Mouse (Mus musculus) hindbrain, embryonic 12.5 days (tissue): ENCODE measurements around the gene Hspg2. TPM values are rescaled to one million over a fixed set of nuclear protein-coding genes. Genes with fewer than 3 reads are reported as not detected.

ENCODE experiments used
- ATAC-seq: fragments of 200-750 bp; cut with Nextera tagmentation; 2 replicates; pipeline ENCODE4 v1.8.0; 2017; ENCODE audit warnings: moderate TSS enrichment; ENCODE audit not compliant: low FRiP score
- H3K27ac ChIP-seq: fragments of 300-500 bp; sonication (generic); 2 replicates; pipeline ENCODE4 v1.5.1; 2016; ENCODE audit warnings: mild to moderate bottlenecking
- H3K27me3 ChIP-seq: fragments of 300-500 bp; sonication (generic); 2 replicates; pipeline ENCODE4 v1.6.1; 2016; ENCODE audit warnings: mild to moderate bottlenecking
- H3K36me3 ChIP-seq: fragments of 300-500 bp; sonication (generic); 2 replicates; pipeline ENCODE4 v1.6.1; 2016; ENCODE audit warnings: mild to moderate bottlenecking
- H3K4me1 ChIP-seq: fragments of 300-500 bp; sonication (generic); 2 replicates; pipeline ENCODE4 v1.6.1; 2016
- H3K4me2 ChIP-seq: fragments of 300-500 bp; sonication (generic); replicated peaks from 2 replicates; pipeline ENCODE4 v1.6.1; 2016; ENCODE audit warnings: mild to moderate bottlenecking
- H3K4me3 ChIP-seq: fragments of 300-500 bp; sonication (generic); 2 replicates; pipeline ENCODE4 v1.5.1; 2016; ENCODE audit warnings: mild to moderate bottlenecking
- H3K9ac ChIP-seq: fragments of 300-500 bp; sonication (generic); 2 replicates; pipeline ENCODE4 v1.6.1; 2016; ENCODE audit warnings: mild to moderate bottlenecking, moderate library complexity
- H3K9me3 ChIP-seq: fragments of 300-500 bp; sonication (generic); replicated peaks from 2 replicates; pipeline ENCODE4 v1.6.1; 2016; ENCODE audit warnings: mild to moderate bottlenecking
- WGBS: fragments of 180-500 bp; shearing (Covaris S2); methylation state at CpG from one replicate; pipeline ENCODE4 v1.1.7; 2016; 5-methylcytosine and 5-hydroxymethylcytosine counted together
- polyA plus RNA-seq: library from polyadenylated mRNA; unstranded; fragments of >200 nt; fragmentation: Nextera tagmentation; extraction: Ambion mirVana; gene quantifications from 2 replicates; pipeline ENCODE4 v1.2.1, GENCODE M21; 2016

The Hspg2 gene
- polyA plus RNA-seq, 1 experiment from 2014 or later: 15.0 TPM

DNA sequence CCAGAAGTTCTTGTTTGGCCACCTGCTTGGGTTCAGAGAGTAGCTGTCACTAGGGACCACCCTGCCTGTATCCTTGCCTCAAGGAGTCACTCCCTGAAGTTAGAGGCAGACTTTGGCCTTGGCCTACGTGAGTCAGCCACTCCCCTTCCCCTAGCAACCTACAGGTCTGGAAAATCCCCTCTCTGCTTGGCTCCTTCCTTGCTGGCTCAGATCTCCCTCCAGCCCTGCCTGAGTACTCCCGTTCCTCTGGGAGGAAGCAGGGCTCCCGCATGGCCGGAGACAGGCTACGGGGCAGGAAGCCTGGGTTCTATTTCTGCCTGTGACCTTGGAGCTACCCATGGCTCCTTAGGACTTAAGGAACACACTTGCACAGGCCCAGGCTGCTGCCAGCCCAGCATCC lies 28.8 kb downstream of the Hspg2 start:
- no peak for ATAC-seq
- Histone ChIP-seq H3K4me3 (no peak overlapping the region), H3K4me1 (peaks cover 22% of the 10 kb centered on the region), H3K27ac (peak overlapping the region; percentile 57), H3K9ac (no peak overlapping the region), H3K4me2 (no peak overlapping the region), H3K27me3 (no peaks in the 10 kb centered on the region), H3K36me3 (no peaks in the 10 kb centered on the region), H3K9me3 (no peaks in the 10 kb centered on the region)
- WGBS: 71% methylated on average over 5 of the region's 5 CpGs

DNA sequence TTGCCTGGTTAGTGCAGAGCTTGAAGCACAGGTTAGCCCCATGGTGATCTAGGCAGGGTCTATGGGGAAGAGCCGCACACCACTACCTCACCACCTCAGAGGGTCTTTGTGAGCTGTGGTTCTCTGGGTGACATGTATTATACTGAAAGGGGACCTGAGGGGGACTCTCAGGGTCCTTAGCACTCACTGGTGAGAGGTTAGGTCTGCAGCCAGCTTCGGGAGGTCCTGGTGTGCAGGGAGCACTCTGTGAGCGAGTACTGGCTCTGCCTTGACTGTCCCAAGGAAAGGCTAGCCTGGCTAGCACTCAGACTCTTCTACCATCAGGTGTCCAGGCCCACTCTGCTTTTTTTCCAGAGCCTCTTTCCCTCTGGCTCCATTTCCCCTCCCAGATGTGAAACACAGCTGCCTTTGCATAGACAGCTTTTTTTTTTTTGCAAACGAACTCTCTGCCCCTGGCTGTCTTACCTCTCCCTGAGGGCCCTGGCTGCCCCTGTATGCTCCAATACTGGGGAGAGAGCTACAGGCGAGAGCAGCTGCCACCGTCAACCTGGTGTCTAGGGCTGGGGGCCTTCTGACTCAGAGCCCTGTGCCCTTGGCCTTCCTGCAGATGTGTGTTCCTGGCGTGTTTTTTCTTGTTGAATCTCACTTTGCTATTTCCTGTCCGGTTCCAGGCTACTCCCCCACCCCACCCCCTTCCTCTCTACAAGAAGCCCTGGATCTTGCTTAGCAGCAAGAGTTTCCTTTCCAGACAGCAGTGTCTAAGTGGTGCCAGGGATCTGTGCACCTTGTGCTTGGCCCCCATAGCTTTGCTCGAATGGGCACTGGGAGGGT lies 29.5 kb downstream of the Hspg2 start:
- peak overlapping the region; percentile 58 for H3K27ac ChIP-seq
- WGBS: 60% methylated on average over 9 of the region's 9 CpGs
- no peaks in the 10 kb centered on the region for H3K27me3 ChIP-seq

GRCm38 (mm10) chr4:137498882-137499583 lies 30.5 kb downstream of the Hspg2 start:
- Histone ChIP-seq H3K36me3 (no peaks in the 10 kb centered on the region), H3K4me1 (peaks cover 22% of the 10 kb centered on the region), H3K4me3 (no peak overlapping the region), H3K9ac (no peak overlapping the region), H3K9me3 (no peaks in the 10 kb centered on the region), H3K27ac (peak overlapping the region; percentile 58), H3K27me3 (no peaks in the 10 kb centered on the region), H3K4me2 (no peak overlapping the region)
- no peak for ATAC-seq
- WGBS: 87% methylated on average over 7 of the region's 9 CpGs

More for the DNA sequence above, 29.5 kb downstream of the Hspg2 start:
- Histone ChIP-seq H3K4me2 (no peak overlapping the region), H3K9me3 (no peaks in the 10 kb centered on the region), H3K36me3 (no peaks in the 10 kb centered on the region), H3K4me1 (peaks cover 22% of the 10 kb centered on the region), H3K9ac (no peak overlapping the region), H3K4me3 (no peak overlapping the region)
- no peak for ATAC-seq

GRCm38 (mm10) chr4:137500149-137500548 lies 31.6 kb downstream of the Hspg2 start:
- Histone ChIP-seq H3K27me3 (no peaks in the 10 kb centered on the region), H3K4me3 (no peak overlapping the region), H3K9ac (no peak overlapping the region), H3K27ac (peak overlapping the region; percentile 25; the same call in 1 of the 2 replicates), H3K9me3 (no peaks in the 10 kb centered on the region), H3K4me1 (peaks cover 13% of the 10 kb centered on the region), H3K4me2 (no peak overlapping the region), H3K36me3 (no peaks in the 10 kb centered on the region)
- WGBS: 83% methylated on average over 12 of the region's 12 CpGs
- ATAC-seq: no peak

DNA sequence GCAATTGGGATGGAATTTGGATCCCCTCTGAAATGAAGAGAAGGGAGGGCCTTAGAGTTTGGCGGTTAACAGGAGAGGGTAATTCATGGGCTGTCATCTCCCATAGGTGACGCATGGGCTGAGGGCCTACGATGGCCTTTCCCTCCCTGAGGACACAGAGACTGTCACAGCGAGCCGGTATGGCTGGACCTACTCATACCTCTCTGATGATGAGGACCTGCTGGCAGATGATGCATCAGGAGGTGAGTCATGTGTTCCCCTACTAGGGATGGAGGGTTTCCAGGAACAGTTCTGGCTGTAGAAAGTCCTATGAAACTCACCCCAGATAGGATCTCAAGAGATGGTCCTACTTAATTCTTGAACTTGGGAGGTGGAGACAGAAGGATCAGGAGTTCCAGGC lies 32.4 kb downstream of the Hspg2 start:
- Histone ChIP-seq H3K27me3 (no peaks in the 10 kb centered on the region), H3K36me3 (no peaks in the 10 kb centered on the region), H3K4me3 (no peak overlapping the region), H3K4me1 (peaks cover 11% of the 10 kb centered on the region), H3K27ac (no peak overlapping the region), H3K4me2 (no peak overlapping the region), H3K9ac (no peak overlapping the region), H3K9me3 (no peaks in the 10 kb centered on the region)
- no peak for ATAC-seq
- WGBS: 90% methylated on average over 5 of the region's 5 CpGs

DNA sequence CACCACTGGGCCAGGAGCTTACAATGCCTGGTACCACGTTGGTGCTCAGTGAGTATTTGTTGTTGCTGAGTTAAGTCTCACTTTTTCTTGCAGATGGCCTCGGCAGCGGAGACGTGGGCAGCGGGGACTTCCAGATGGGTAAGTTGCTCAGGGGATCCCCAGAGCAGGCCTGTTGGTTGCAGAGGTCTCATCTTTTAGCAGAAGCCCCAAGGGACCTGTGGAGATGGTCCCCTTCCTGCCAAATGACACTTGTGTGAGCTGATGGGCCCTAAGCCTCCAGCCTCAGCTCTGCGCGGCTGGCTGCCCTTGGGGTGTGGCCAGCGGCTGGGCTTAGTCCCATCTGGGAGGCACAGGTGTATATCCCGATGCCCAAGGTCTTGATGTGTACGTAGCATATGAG lies 33.6 kb downstream of the Hspg2 start:
- H3K9ac ChIP-seq: no peak overlapping the region
- H3K27me3 ChIP-seq: no peaks in the 10 kb centered on the region
- no peaks in the 10 kb centered on the region for H3K36me3 ChIP-seq
- 89% methylated on average over 10 of the region's 10 CpGs for WGBS
- H3K4me1 ChIP-seq: peaks cover 11% of the 10 kb centered on the region
- no peak overlapping the region for H3K27ac ChIP-seq
- no peaks in the 10 kb centered on the region for H3K9me3 ChIP-seq
- no peak overlapping the region for H3K4me3 ChIP-seq
- ATAC-seq: no peak
- H3K4me2 ChIP-seq: no peak overlapping the region

DNA sequence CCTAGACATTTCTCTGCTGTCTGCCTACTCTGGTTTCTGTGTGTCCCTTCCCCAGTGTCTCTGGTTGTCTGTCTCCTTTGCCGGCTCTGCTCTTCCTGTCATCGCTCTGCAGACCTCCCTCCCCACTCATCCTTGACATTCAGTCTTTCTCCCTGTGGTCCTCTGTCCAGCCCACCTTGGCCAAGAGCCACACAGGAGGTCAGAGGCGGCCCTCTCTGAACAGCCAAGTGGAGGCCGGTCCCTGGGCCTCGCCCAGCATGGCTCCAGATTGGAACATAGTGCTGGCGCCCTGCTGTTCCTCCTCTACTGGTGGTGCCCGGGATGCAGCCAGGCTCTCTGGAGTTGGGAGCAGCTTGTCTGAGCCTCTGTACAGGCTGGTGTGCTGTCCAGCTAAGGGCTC lies 34.2 kb downstream of the Hspg2 start:
- no peaks in the 10 kb centered on the region for H3K27me3 ChIP-seq
- H3K4me1 ChIP-seq: peaks cover 7% of the 10 kb centered on the region
- no peak overlapping the region for H3K4me2 ChIP-seq
- no peaks in the 10 kb centered on the region for H3K9me3 ChIP-seq
- no peak overlapping the region for H3K9ac ChIP-seq
- no peak overlapping the region; the same call in 1 of the 2 replicates for H3K27ac ChIP-seq
- ATAC-seq: no peak
- no peaks in the 10 kb centered on the region for H3K36me3 ChIP-seq
- no peak overlapping the region for H3K4me3 ChIP-seq
- WGBS: 81% methylated on average over 7 of the region's 7 CpGs

GRCm38 (mm10) chr4:137503509-137503971 lies 35.0 kb downstream of the Hspg2 start:
- Histone ChIP-seq H3K4me2 (no peak overlapping the region), H3K27me3 (no peaks in the 10 kb centered on the region), H3K4me1 (peaks cover 2% of the 10 kb centered on the region; the same call in 1 of the 2 replicates), H3K27ac (no peak overlapping the region), H3K9ac (no peak overlapping the region), H3K36me3 (no peaks in the 10 kb centered on the region), H3K4me3 (no peak overlapping the region), H3K9me3 (no peaks in the 10 kb centered on the region)
- no peak for ATAC-seq
- WGBS: 73% methylated on average over 6 of the region's 6 CpGs

DNA sequence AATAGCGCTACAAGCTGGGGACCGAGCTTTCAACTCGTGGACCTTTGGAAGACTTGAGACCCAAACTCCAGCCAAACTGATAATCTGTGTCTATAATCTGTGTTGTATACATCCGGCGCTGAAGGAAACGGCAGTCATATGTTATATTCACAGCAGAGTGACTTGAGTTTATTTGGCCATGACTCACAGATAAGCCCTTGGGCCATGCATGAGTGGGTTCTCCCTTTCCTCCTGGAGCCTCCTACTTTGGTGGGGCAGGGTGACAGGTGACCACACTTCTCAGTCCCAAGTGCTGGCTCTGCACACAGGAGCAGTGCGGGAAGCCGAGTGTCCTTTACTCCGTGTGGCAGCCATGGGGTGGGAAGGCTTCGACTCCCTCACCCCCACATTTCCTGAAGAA lies 38.1 kb downstream of the Hspg2 start:
- Histone ChIP-seq H3K9ac (no peak overlapping the region), H3K4me3 (no peak overlapping the region), H3K4me1 (peaks cover 13% of the 10 kb centered on the region), H3K36me3 (0 out of 2 replicates have a peak, but pooled peaks cover under 1% of the 10 kb centered on the region), H3K9me3 (no peaks in the 10 kb centered on the region), H3K27me3 (no peaks in the 10 kb centered on the region), H3K4me2 (no peak overlapping the region), H3K27ac (no peak overlapping the region)
- no peak for ATAC-seq
- WGBS: 95% methylated on average over 10 of the region's 10 CpGs

DNA sequence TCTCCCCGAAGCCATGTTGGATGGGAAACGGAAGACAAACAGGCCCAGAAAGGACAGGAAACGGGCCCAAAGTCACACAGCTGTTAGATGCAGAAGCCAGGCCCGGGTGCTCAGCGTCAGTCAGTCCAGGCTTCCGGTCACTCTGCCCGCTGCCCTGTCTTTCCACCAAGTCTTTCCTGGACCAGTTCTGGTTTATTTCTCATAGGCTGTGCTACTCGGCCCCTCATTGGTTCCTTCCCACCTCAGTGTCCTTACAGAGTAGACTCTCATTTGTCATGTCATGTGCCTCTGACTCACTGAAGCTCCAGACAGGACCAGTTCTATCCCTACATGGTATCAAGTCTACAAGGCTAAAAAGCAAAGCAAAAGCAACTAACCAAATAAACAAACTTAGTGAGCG lies 41.0 kb downstream of the Hspg2 start:
- no peak overlapping the region for H3K27ac ChIP-seq
- H3K4me2 ChIP-seq: no peak overlapping the region
- H3K9ac ChIP-seq: no peak overlapping the region
- H3K4me1 ChIP-seq: peaks cover 13% of the 10 kb centered on the region
- ATAC-seq: no peak
- no peak overlapping the region for H3K4me3 ChIP-seq
- WGBS: 90% methylated on average over 9 of the region's 9 CpGs
- H3K27me3 ChIP-seq: no peaks in the 10 kb centered on the region
- no peaks in the 10 kb centered on the region for H3K9me3 ChIP-seq
- H3K36me3 ChIP-seq: 0 out of 2 replicates have a peak, but pooled peaks cover 6% of the 10 kb centered on the region

GRCm38 (mm10) chr4:137510021-137510696 lies 41.6 kb downstream of the Hspg2 start:
- Histone ChIP-seq H3K27ac (no peak overlapping the region), H3K9me3 (no peaks in the 10 kb centered on the region), H3K27me3 (no peaks in the 10 kb centered on the region), H3K4me2 (no peak overlapping the region), H3K36me3 (peaks cover 8% of the 10 kb centered on the region; the same call in 1 of the 2 replicates), H3K9ac (no peak overlapping the region; the same call in 1 of the 2 replicates), H3K4me1 (peaks cover 13% of the 10 kb centered on the region), H3K4me3 (no peak overlapping the region)
- peak; percentile 43 for ATAC-seq
- 73% methylated on average over 15 of the region's 15 CpGs for WGBS

DNA sequence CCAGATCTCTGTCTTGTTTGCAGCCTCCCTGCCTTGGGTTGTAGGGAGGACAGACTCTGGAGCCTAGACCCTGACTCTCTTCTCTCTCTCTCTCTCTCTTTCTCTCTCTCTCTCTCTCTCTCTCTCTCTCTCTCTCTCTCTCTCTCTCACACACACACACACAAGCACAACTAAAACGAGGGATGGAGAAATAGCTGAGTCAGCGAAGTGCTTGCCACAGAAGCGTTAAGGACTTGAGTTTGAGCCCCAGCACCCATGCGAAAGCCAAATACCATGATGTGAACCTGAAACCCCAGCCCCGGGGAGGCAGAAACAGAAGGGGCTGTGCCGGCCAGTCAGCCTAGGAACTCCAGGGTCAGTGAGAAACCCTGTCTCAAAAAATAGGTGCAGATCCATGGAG lies 44.3 kb downstream of the Hspg2 start:
- H3K27ac ChIP-seq: no peak overlapping the region
- H3K9ac ChIP-seq: no peak overlapping the region
- no peaks in the 10 kb centered on the region for H3K27me3 ChIP-seq
- H3K36me3 ChIP-seq: peaks cover 25% of the 10 kb centered on the region
- H3K4me1 ChIP-seq: peaks cover 13% of the 10 kb centered on the region
- 90% methylated on average over 6 of the region's 6 CpGs for WGBS
- no peak overlapping the region for H3K4me3 ChIP-seq
- no peak overlapping the region for H3K4me2 ChIP-seq
- ATAC-seq: no peak
- no peaks in the 10 kb centered on the region for H3K9me3 ChIP-seq
